Mouse (Mus musculus) ES-Bruce4 (cell line): ENCODE results near the gene Cldn34a. TPM values are rescaled to one million over a fixed set of nuclear protein-coding genes. Genes with fewer than 3 reads are reported as not detected.
"Not testable (repeated sequence)": the region's sequence is repeated elsewhere in the genome, so short reads cannot be mapped to it uniquely, and the experiment has no call there.

Source experiments
- H3K27ac ChIP-seq: 2 replicates; pipeline ENCODE4 v1.5.1; 2012; ENCODE audit warnings: low read length, inconsistent platforms; ENCODE audit not compliant: insufficient read depth
- H3K27me3 ChIP-seq: 2 replicates; pipeline ENCODE4 v1.6.1; 2012; ENCODE audit warnings: mild to moderate bottlenecking, low read length, inconsistent platforms; ENCODE audit not compliant: control insufficient read depth, poor library complexity, insufficient read depth, severe bottlenecking
- H3K36me3 ChIP-seq: 2 replicates; pipeline ENCODE4 v1.6.1; 2012; ENCODE audit warnings: inconsistent platforms, mild to moderate bottlenecking, low read length, moderate library complexity; ENCODE audit not compliant: control insufficient read depth, poor library complexity, insufficient read depth, severe bottlenecking
- H3K4me1 ChIP-seq: one replicate; pipeline ENCODE4 v1.8.1; 2011; ENCODE audit warnings: low read length; ENCODE audit not compliant: control insufficient read depth, insufficient read depth
- H3K4me3 ChIP-seq: 2 replicates; pipeline ENCODE4 v1.5.1; 2011; ENCODE audit warnings: low read depth, mild to moderate bottlenecking, low read length
- H3K9ac ChIP-seq: 2 replicates; pipeline ENCODE4 v1.6.1; 2012; ENCODE audit warnings: low read depth, mild to moderate bottlenecking, inconsistent platforms; ENCODE audit not compliant: poor library complexity, severe bottlenecking
- H3K9me3 ChIP-seq: replicated peaks from 2 replicates; pipeline ENCODE4 v1.6.1; 2012; ENCODE audit warnings: mild to moderate bottlenecking, low read length, inconsistent platforms; ENCODE audit not compliant: control insufficient read depth, poor library complexity, insufficient read depth, severe bottlenecking
- CTCF ChIP-seq: IDR thresholded peaks from one replicate; pipeline ENCODE4 v1.8.1; 2011; ENCODE audit warnings: low read depth, low read length
- EP300 ChIP-seq: IDR thresholded peaks from 2 replicates; pipeline ENCODE4 v1.6.1; 2011; ENCODE audit warnings: low read depth, low read length; ENCODE audit not compliant: insufficient read depth
- POLR2A ChIP-seq: IDR thresholded peaks from one replicate; pipeline ENCODE4 v1.8.1; 2011; ENCODE audit warnings: low read length; ENCODE audit not compliant: insufficient read depth
- polyA plus RNA-seq: library from polyadenylated mRNA; stranded (reverse); fragments of >200 nt; gene quantifications from 2 replicates; pipeline ENCODE4 v1.2.4, GENCODE M21; 2011; ENCODE audit warnings: low read depth; ENCODE audit not compliant: missing spikeins, insufficient read depth, insufficient read length

Cldn34a gene
- polyA plus RNA-seq, result not detected in 2 replicates

DNA sequence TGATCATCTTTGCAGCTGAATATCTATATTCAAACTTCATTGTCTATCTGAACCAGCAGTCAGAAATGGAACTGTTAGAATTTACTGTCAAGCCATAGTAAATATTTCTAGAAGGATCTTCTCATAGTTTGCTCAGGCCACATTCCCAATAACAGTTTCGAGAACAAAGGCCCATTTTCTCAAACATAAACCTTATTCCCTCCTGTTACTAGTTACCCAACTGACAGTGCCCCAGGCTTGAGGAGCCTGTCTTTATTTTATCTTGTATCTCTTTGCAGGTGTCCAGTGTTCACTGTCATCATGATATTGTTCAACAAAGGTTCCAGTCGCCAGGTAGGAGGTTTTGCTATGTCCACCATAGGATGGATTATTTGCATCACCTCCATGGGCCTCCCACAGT lies at the start of gene Cldn34a:
Gene Cldn34a (plus strand): TSS at position 301 of the 400 bp plus-strand sequence.
- H3K27ac ChIP-seq, result no peak within 1 kb of the TSS
- no peak within 1 kb of the TSS for H3K9ac ChIP-seq
- no peaks in the 10 kb centered on the region for H3K9me3 ChIP-seq
- TF ChIP-seq POLR2A (no peak), CTCF (no peak), EP300 (no peak)
- H3K4me1 ChIP-seq, result no peaks in the 10 kb centered on the region
- H3K27me3 ChIP-seq, result no peaks in the 10 kb centered on the region
- no peaks in the 10 kb centered on the region for H3K36me3 ChIP-seq
- H3K4me3 ChIP-seq, result no peak within 1 kb of the TSS

DNA sequence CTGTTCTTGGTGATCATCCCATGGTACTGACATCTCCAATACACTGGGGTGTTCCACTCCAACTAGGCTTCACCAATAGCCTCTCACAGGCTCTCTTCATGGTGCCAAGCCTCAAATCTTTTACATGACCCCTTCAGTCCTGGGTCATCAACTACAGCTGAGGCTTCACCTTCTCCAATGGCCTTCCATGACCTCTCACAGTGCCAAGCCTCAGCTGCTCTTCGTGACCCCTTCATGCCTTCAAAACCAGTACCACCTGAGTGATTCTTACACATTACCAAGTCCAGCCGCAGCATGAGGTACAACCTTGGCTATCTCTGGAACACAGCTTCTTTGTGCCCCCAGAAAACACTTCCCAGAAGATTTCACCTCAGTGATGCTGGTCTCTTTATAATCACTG lies 44.5 kb upstream of the Cldn34a start:
- not testable (repeated sequence) for H3K27ac ChIP-seq, H3K4me1 ChIP-seq, H3K4me3 ChIP-seq, H3K36me3 ChIP-seq, H3K27me3 ChIP-seq, H3K9ac ChIP-seq, H3K9me3 ChIP-seq

DNA sequence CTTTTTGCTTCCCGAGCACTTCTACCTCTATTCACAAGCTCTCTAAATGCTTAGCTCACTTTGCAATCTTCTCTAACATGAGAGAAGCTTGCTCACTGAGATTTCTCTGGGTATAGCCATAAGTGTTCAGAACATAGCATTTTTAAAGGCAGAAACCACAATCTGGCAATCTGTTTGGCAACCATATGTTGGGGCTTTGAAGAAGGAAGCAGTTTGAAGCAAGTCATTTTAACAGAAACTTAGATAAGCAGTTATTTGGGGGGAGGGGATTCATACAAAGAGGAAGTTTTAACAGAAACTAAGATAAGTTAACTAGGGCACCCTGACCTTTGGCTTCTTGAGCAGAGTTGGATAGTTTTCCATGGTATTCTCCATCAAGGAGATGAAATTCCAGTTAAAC lies 17.4 kb upstream of the Cldn34a start:
- TF ChIP-seq EP300, result no peak
- TF ChIP-seq CTCF, result no peak
- no peak for TF ChIP-seq POLR2A
- H3K27me3 ChIP-seq, result no peaks in the 10 kb centered on the region
- no peaks in the 10 kb centered on the region for H3K9me3 ChIP-seq
- H3K27ac ChIP-seq, result no peak overlapping the region
- no peak overlapping the region for H3K9ac ChIP-seq
- no peaks in the 10 kb centered on the region for H3K4me1 ChIP-seq
- H3K4me3 ChIP-seq, result no peak overlapping the region
- no peaks in the 10 kb centered on the region for H3K36me3 ChIP-seq

DNA sequence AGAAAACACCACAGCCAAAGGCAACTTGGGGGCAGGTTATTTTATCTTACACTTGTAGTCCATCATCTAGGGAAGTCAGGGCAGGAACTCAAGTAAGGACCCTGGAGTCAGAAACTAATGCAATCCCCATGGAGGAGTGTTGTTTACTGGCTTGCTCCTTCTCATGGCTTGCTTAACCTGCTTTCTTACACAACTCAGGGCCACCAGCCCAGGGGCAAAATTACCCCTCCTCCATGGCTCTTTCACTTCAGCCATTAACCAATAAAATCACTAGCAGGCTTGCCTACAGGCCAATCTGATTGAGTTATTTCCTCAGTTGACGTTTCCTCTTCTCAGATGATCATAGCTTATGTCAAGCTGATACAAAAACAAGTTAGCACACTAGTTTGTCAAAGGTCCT lies 15.0 kb upstream of the Cldn34a start:
- Histone ChIP-seq H3K4me1 (no peaks in the 10 kb centered on the region), H3K9me3 (no peaks in the 10 kb centered on the region), H3K27me3 (no peaks in the 10 kb centered on the region), H3K4me3 (no peak overlapping the region), H3K27ac (no peak overlapping the region), H3K36me3 (no peaks in the 10 kb centered on the region), H3K9ac (no peak overlapping the region)
- TF ChIP-seq CTCF (no peak), EP300 (no peak), POLR2A (no peak)

DNA sequence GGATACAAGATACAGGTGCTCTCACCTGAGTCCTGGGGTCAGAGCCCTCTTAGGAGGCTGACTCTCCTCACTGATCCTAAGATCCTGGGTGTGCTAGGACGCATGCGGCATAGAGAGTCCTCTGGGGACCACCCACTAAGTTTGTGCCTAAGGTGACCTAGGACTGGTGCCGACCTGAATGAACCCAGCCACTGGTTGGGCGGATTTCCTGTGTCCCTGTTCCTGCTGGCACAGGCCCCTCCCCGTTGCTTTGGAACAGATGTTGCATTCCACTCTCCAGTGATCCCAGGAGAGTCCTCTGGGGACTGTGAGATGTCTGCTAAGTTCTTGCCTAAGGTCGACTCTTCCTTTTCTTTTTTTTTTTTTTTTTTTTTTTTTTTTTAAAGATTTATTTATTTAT lies 5.7 kb upstream of the Cldn34a start:
- Histone ChIP-seq H3K4me1 (no peaks in the 10 kb centered on the region), H3K9ac (no peak overlapping the region), H3K9me3 (no peaks in the 10 kb centered on the region), H3K27ac (no peak overlapping the region), H3K27me3 (no peaks in the 10 kb centered on the region), H3K4me3 (no peak overlapping the region), H3K36me3 (no peaks in the 10 kb centered on the region)
- TF ChIP-seq CTCF (no peak), EP300 (no peak), POLR2A (no peak)

Other genes starting within 250 kb of the Cldn34a start
- gene Kantr, start 235.8 kb upstream of the Cldn34a start, polyA plus RNA-seq, result 24.3 and 29.5 TPM in 2 replicates
- gene Tspyl2, start 220.9 kb upstream of the Cldn34a start, polyA plus RNA-seq, result 16.1 and 19.5 TPM in 2 replicates
- gene Gpr173, start 194.6 kb upstream of the Cldn34a start, polyA plus RNA-seq, result 2.7 and 4.3 TPM in 2 replicates
- 35.6 and 36.3 TPM in 2 replicates for gene Shroom2, start 206.1 kb downstream of the Cldn34a start, polyA plus RNA-seq
- 0.53 TPM in 1 of 2 replicates, not detected in the other for gene Gpr143, start 218.6 kb downstream of the Cldn34a start, polyA plus RNA-seq